Mouse (Mus musculus): ENCODE results near the gene Pou2f3. TPM values are rescaled to one million over a fixed set of nuclear protein-coding genes. Genes with fewer than 3 reads are reported as not detected.

The Pou2f3 gene
- total and polyA plus RNA-seq, 2 experiments from 2014 or later, result 0.16 TPM; not detected in 1

- 98% methylated on average over 1 of the region's 1 CpGs for WGBS
- no peak for TF ChIP-seq CTCF (IDR thresholded peaks at IDR 0.05)
- Histone ChIP-seq H3K4me1 (ENCODE audit: insufficient read depth, low read length) (no peaks in the 10 kb centered on the region), H3K4me3 (ENCODE audit: low read depth, low read length) (no peak overlapping the region), H3K27ac (ENCODE audit: low read depth, low read length) (no peak overlapping the region), H3K4me2 (ENCODE audit: low read depth, low read length, poor library complexity, severe bottlenecking) (no peak overlapping the region), H3K27me3 (ENCODE audit: insufficient read depth, low read length) (no peaks in the 10 kb centered on the region), H3K36me3 (ENCODE audit: insufficient read depth, low read length) (no peaks in the 10 kb centered on the region), H3K9me3 (ENCODE audit: low read length) (no peaks in the 10 kb centered on the region), H3K9ac (replicated peaks; ENCODE audit: low read length, poor library complexity, severe bottlenecking) (no peak overlapping the region)
- ATAC-seq (ENCODE audit: low FRiP score) (no peak), DNase-seq (ENCODE audit: low spot score) (no peak)
Measured at GRCm38 (mm10) chr9:43085686-43086285, 124.4 kb downstream of the Pou2f3 start.

- Histone ChIP-seq H3K4me1 (ENCODE audit: insufficient read depth, low read length) (no peaks in the 10 kb centered on the region), H3K36me3 (ENCODE audit: insufficient read depth, low read length) (no peaks in the 10 kb centered on the region), H3K27me3 (ENCODE audit: insufficient read depth, low read length) (no peaks in the 10 kb centered on the region), H3K4me3 (ENCODE audit: low read depth, low read length) (no peak overlapping the region), H3K9me3 (ENCODE audit: low read length) (no peaks in the 10 kb centered on the region), H3K4me2 (ENCODE audit: low read depth, low read length, poor library complexity, severe bottlenecking) (no peak overlapping the region), H3K27ac (ENCODE audit: low read depth, low read length) (no peak overlapping the region), H3K9ac (replicated peaks; ENCODE audit: low read length, poor library complexity, severe bottlenecking) (no peak overlapping the region)
- DNase-seq (ENCODE audit: low spot score), result no peak
- TF ChIP-seq CTCF (IDR thresholded peaks at IDR 0.05), result no peak
- ATAC-seq (ENCODE audit: low FRiP score), result no peak
- 89% methylated on average over 7 of the region's 7 CpGs for WGBS
Measured at GRCm38 (mm10) chr9:43084496-43085362, 125.4 kb downstream of the Pou2f3 start.

GRCm38 (mm10) chr9:43083441-43084055 is 126.6 kb downstream of the Pou2f3 start:
- H3K4me3 ChIP-seq (ENCODE audit: low read depth, low read length), result no peak overlapping the region
- H3K27me3 ChIP-seq (ENCODE audit: insufficient read depth, low read length), result no peaks in the 10 kb centered on the region
- H3K4me2 ChIP-seq (ENCODE audit: low read depth, low read length, poor library complexity, severe bottlenecking), result no peak overlapping the region
- H3K36me3 ChIP-seq (ENCODE audit: insufficient read depth, low read length), result no peaks in the 10 kb centered on the region
- WGBS, result 31% methylated on average over 7 of the region's 7 CpGs
- no peak overlapping the region for H3K9ac ChIP-seq (replicated peaks; ENCODE audit: low read length, poor library complexity, severe bottlenecking)
- H3K27ac ChIP-seq (ENCODE audit: low read depth, low read length), result no peak overlapping the region
- no peak for TF ChIP-seq CTCF (IDR thresholded peaks at IDR 0.05)
- ATAC-seq (ENCODE audit: low FRiP score) (no peak), DNase-seq (ENCODE audit: low spot score) (no peak)
- no peaks in the 10 kb centered on the region for H3K9me3 ChIP-seq (ENCODE audit: low read length)
- no peaks in the 10 kb centered on the region for H3K4me1 ChIP-seq (ENCODE audit: insufficient read depth, low read length)

GRCm38 (mm10) chr9:43078711-43079110 is 131.5 kb downstream of the Pou2f3 start:
- no peak overlapping the region for H3K9ac ChIP-seq (replicated peaks; ENCODE audit: low read length, poor library complexity, severe bottlenecking)
- H3K9me3 ChIP-seq (ENCODE audit: low read length), result no peaks in the 10 kb centered on the region
- no peaks in the 10 kb centered on the region for H3K36me3 ChIP-seq (ENCODE audit: insufficient read depth, low read length)
- ATAC-seq (ENCODE audit: low FRiP score), result no peak
- H3K4me3 ChIP-seq (ENCODE audit: low read depth, low read length), result no peak overlapping the region
- TF ChIP-seq CTCF (IDR thresholded peaks at IDR 0.05), result no peak
- H3K27me3 ChIP-seq (ENCODE audit: insufficient read depth, low read length), result no peaks in the 10 kb centered on the region
- H3K27ac ChIP-seq (ENCODE audit: low read depth, low read length), result no peak overlapping the region
- H3K4me2 ChIP-seq (ENCODE audit: low read depth, low read length, poor library complexity, severe bottlenecking), result no peak overlapping the region
- WGBS, result 97% methylated on average over 3 of the region's 3 CpGs
- no peak for DNase-seq (ENCODE audit: low spot score)
- H3K4me1 ChIP-seq (ENCODE audit: insufficient read depth, low read length), result no peaks in the 10 kb centered on the region

GRCm38 (mm10) chr9:43076163-43076562 is 134.0 kb downstream of the Pou2f3 start:
- ATAC-seq (ENCODE audit: low FRiP score), result no peak

GRCm38 (mm10) chr9:43074611-43075010 is 135.6 kb downstream of the Pou2f3 start:
- Histone ChIP-seq H3K27ac (ENCODE audit: low read depth, low read length) (no peak overlapping the region), H3K36me3 (ENCODE audit: insufficient read depth, low read length) (no peaks in the 10 kb centered on the region), H3K4me3 (ENCODE audit: low read depth, low read length) (no peak overlapping the region), H3K27me3 (ENCODE audit: insufficient read depth, low read length) (no peaks in the 10 kb centered on the region), H3K4me1 (ENCODE audit: insufficient read depth, low read length) (peaks cover 3% of the 10 kb centered on the region), H3K9ac (replicated peaks; ENCODE audit: low read length, poor library complexity, severe bottlenecking) (no peak overlapping the region), H3K4me2 (ENCODE audit: low read depth, low read length, poor library complexity, severe bottlenecking) (no peak overlapping the region), H3K9me3 (ENCODE audit: low read length) (no peaks in the 10 kb centered on the region)
- DNase-seq (ENCODE audit: low spot score) (no peak), ATAC-seq (ENCODE audit: low FRiP score) (no peak)
- no peak for TF ChIP-seq CTCF (IDR thresholded peaks at IDR 0.05)
- 100% methylated on average over 1 of the region's 1 CpGs for WGBS

More at GRCm38 (mm10) chr9:43076163-43076562, 134.0 kb downstream of the Pou2f3 start:
- DNase-seq (ENCODE audit: low spot score), result no peak
- no peak overlapping the region for H3K4me3 ChIP-seq (ENCODE audit: low read depth, low read length)
- no peak overlapping the region for H3K27ac ChIP-seq (ENCODE audit: low read depth, low read length)
- no peak for TF ChIP-seq CTCF (IDR thresholded peaks at IDR 0.05)
- H3K4me1 ChIP-seq (ENCODE audit: insufficient read depth, low read length), result peaks cover 3% of the 10 kb centered on the region
- H3K9me3 ChIP-seq (ENCODE audit: low read length), result no peaks in the 10 kb centered on the region
- WGBS, result 75% methylated on average over 7 of the region's 7 CpGs
- no peaks in the 10 kb centered on the region for H3K36me3 ChIP-seq (ENCODE audit: insufficient read depth, low read length)
- H3K9ac ChIP-seq (replicated peaks; ENCODE audit: low read length, poor library complexity, severe bottlenecking), result no peak overlapping the region
- H3K4me2 ChIP-seq (ENCODE audit: low read depth, low read length, poor library complexity, severe bottlenecking), result no peak overlapping the region
- H3K27me3 ChIP-seq (ENCODE audit: insufficient read depth, low read length), result no peaks in the 10 kb centered on the region

Other genes with a start within 250 kb of the Pou2f3 start
- 97.1 and 134 TPM in 2 replicates for gene Arhgef12, start 103.1 kb downstream of the Pou2f3 start, total RNA-seq (2014; rRNA removed)
- 13.5 and 17.0 TPM in 2 replicates for gene Arhgef12, start 103.1 kb downstream of the Pou2f3 start, polyA plus RNA-seq (2015; fragmentation: Nextera tagmentation; extraction: Ambion mirVana)
- 4.9 and 5.1 TPM in 2 replicates for gene Tmem136, start 93.8 kb downstream of the Pou2f3 start, total RNA-seq (2014; rRNA removed)
- 7.8 and 8.0 TPM in 2 replicates for gene Tmem136, start 93.8 kb downstream of the Pou2f3 start, polyA plus RNA-seq (2015; fragmentation: Nextera tagmentation; extraction: Ambion mirVana)
- gene Oaf, start 29.5 kb upstream of the Pou2f3 start, total RNA-seq (2014; rRNA removed), result 4.7 and 4.9 TPM in 2 replicates
- gene Oaf, start 29.5 kb upstream of the Pou2f3 start, polyA plus RNA-seq (2015; fragmentation: Nextera tagmentation; extraction: Ambion mirVana), result 4.5 and 4.7 TPM in 2 replicates
- 0.24 and 2.4 TPM in 2 replicates for gene Trim29, start 100.5 kb upstream of the Pou2f3 start, total RNA-seq (2014; rRNA removed)
- 0.12 and 0.16 TPM in 2 replicates for gene Trim29, start 100.5 kb upstream of the Pou2f3 start, polyA plus RNA-seq (2015; fragmentation: Nextera tagmentation; extraction: Ambion mirVana)